Mouse (Mus musculus): ENCODE measurements around the gene Rnase1. TPM values are rescaled to one million over a fixed set of nuclear protein-coding genes. Genes with fewer than 3 reads are reported as not detected.

Gene Rnase1
- 11.5 TPM for polyA plus RNA-seq (2014; fragmentation: Illumina TruSeq; extraction: RNeasy Lipid Tissue Mini Kit (QIAGEN cat#74804); ENCODE audit: low read depth, low replicate concordance)

DNA sequence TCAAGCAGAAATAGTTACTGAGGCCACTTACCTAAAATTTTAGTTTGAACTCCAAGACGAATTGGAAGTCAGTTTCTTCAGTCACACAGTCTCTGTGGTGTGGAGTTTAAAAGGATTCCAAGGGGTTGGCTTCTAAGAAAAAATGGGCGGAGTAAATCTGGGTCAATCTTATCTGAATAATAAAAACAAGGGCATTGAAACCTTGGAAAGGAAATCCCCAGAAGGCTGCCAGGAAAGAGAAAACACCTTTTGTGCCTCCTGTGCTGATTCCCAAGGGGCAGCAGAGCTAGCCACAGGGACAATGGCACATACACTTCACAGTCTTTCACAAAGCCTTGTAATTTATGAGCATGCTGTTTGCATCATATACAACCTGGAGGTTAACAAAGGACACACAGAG is at the start of gene Rnase1:
TSS of gene Rnase1 (minus strand) at position 101 of the 400 bp plus-strand sequence.

DNA sequence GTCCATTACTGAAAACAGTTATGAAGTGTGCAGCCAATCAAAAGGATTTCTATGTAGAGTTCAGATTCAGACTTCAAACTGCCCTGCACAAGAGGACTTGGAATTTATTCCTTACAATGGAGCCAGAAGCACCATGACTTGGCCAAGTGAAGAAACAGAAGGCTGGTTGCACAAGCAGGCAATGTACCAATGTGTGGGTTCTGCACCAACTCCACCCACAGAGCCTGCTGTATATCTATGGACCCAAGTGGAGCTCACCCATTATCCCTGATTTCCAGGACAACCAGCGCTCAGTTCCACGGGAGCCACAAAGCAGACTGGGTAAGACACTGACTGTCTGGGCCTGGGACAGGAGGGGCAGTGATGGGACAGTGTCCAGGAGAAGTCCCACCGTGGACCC is 15.4 kb upstream of the Rnase1 start, which contains the start of gene Rnase2b:
TSS of gene Rnase2b (plus strand) at position 285 of the 400 bp plus-strand sequence.

DNA sequence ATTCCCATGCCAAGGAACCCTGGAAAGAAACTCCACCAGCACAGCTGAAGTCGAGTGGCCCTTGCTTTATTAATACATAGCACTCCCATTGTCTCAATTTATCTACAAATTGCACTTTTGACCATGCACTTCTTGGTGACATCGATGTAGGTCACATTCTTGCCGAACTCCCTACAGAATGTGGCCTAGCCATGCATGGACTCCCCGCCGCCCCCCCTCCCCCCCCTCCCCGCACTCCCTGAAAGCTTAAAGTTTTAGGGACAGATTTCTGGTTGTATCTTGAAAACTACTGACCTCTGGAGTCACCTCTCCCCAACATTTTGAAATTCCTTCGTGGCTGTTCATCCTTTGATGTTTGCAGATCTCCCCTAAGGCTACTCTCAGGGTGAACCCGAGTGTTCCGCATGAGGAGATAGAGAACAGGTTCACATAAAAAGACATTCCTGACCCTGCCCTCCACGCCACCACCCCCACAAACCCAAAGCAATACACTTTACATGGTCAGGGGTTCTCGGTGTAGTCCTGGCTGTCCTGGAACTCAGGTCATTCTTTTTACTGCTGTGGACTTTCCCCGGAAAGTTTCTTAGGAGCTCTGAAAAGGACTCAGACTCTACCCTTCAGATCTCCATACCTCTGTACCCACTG is 32.5 kb downstream of the Rnase1 start, which contains the start of gene Eddm3b:
TSS of gene Eddm3b (plus strand) at position 511 of the 645 bp plus-strand sequence.

Other genes with a start within 250 kb of the Rnase1 start
- 2.2 TPM for gene Klhl33, start 249.3 kb downstream of the Rnase1 start, polyA plus RNA-seq (2014; fragmentation: Illumina TruSeq; extraction: RNeasy Lipid Tissue Mini Kit (QIAGEN cat#74804); ENCODE audit: low read depth, low replicate concordance)
- gene Osgep, start 221.9 kb downstream of the Rnase1 start, polyA plus RNA-seq (2014; fragmentation: Illumina TruSeq; extraction: RNeasy Lipid Tissue Mini Kit (QIAGEN cat#74804); ENCODE audit: low read depth, low replicate concordance): 13.2 TPM
- gene Apex1, start 221.8 kb downstream of the Rnase1 start, polyA plus RNA-seq (2014; fragmentation: Illumina TruSeq; extraction: RNeasy Lipid Tissue Mini Kit (QIAGEN cat#74804); ENCODE audit: low read depth, low replicate concordance): 12.7 TPM
- 26.2 TPM for gene Pip4p1, start 215.9 kb downstream of the Rnase1 start, polyA plus RNA-seq (2014; fragmentation: Illumina TruSeq; extraction: RNeasy Lipid Tissue Mini Kit (QIAGEN cat#74804); ENCODE audit: low read depth, low replicate concordance)
- 68.2 TPM for gene Pnp, start 215.7 kb downstream of the Rnase1 start, polyA plus RNA-seq (2014; fragmentation: Illumina TruSeq; extraction: RNeasy Lipid Tissue Mini Kit (QIAGEN cat#74804); ENCODE audit: low read depth, low replicate concordance)
- gene Gm49342, start 202.3 kb downstream of the Rnase1 start, polyA plus RNA-seq (2014; fragmentation: Illumina TruSeq; extraction: RNeasy Lipid Tissue Mini Kit (QIAGEN cat#74804); ENCODE audit: low read depth, low replicate concordance): not detected
- 10.6 TPM for gene Pnp2, start 190.8 kb downstream of the Rnase1 start, polyA plus RNA-seq (2014; fragmentation: Illumina TruSeq; extraction: RNeasy Lipid Tissue Mini Kit (QIAGEN cat#74804); ENCODE audit: low read depth, low replicate concordance)
- 0.38 TPM for gene Rnase10, start 139.0 kb downstream of the Rnase1 start, polyA plus RNA-seq (2014; fragmentation: Illumina TruSeq; extraction: RNeasy Lipid Tissue Mini Kit (QIAGEN cat#74804); ENCODE audit: low read depth, low replicate concordance)
- 0.38 TPM for gene Rnase9, start 104.9 kb downstream of the Rnase1 start, polyA plus RNA-seq (2014; fragmentation: Illumina TruSeq; extraction: RNeasy Lipid Tissue Mini Kit (QIAGEN cat#74804); ENCODE audit: low read depth, low replicate concordance)
- gene Rnase11, start 96.6 kb downstream of the Rnase1 start, polyA plus RNA-seq (2014; fragmentation: Illumina TruSeq; extraction: RNeasy Lipid Tissue Mini Kit (QIAGEN cat#74804); ENCODE audit: low read depth, low replicate concordance): not detected
- 1.1 TPM for gene Rnase12, start 89.1 kb downstream of the Rnase1 start, polyA plus RNA-seq (2014; fragmentation: Illumina TruSeq; extraction: RNeasy Lipid Tissue Mini Kit (QIAGEN cat#74804); ENCODE audit: low read depth, low replicate concordance)
- not detected for gene Olfr750, start 72.3 kb downstream of the Rnase1 start, polyA plus RNA-seq (2014; fragmentation: Illumina TruSeq; extraction: RNeasy Lipid Tissue Mini Kit (QIAGEN cat#74804); ENCODE audit: low read depth, low replicate concordance)
- 381 TPM for gene Rnase4, start 55.7 kb downstream of the Rnase1 start, polyA plus RNA-seq (2014; fragmentation: Illumina TruSeq; extraction: RNeasy Lipid Tissue Mini Kit (QIAGEN cat#74804); ENCODE audit: low read depth, low replicate concordance)
- gene Ang, start 55.6 kb downstream of the Rnase1 start, polyA plus RNA-seq (2014; fragmentation: Illumina TruSeq; extraction: RNeasy Lipid Tissue Mini Kit (QIAGEN cat#74804); ENCODE audit: low read depth, low replicate concordance): 14.5 TPM
- gene Eddm3b, start 32.4 kb downstream of the Rnase1 start, polyA plus RNA-seq (2014; fragmentation: Illumina TruSeq; extraction: RNeasy Lipid Tissue Mini Kit (QIAGEN cat#74804); ENCODE audit: low read depth, low replicate concordance): not detected
- 10.4 TPM for gene Rnase6, start 22.9 kb downstream of the Rnase1 start, polyA plus RNA-seq (2014; fragmentation: Illumina TruSeq; extraction: RNeasy Lipid Tissue Mini Kit (QIAGEN cat#74804); ENCODE audit: low read depth, low replicate concordance)
- 2.9 TPM for gene Rnase2b, start 15.5 kb upstream of the Rnase1 start, polyA plus RNA-seq (2014; fragmentation: Illumina TruSeq; extraction: RNeasy Lipid Tissue Mini Kit (QIAGEN cat#74804); ENCODE audit: low read depth, low replicate concordance)
- not detected for gene Ang2, start 52.4 kb upstream of the Rnase1 start, polyA plus RNA-seq (2014; fragmentation: Illumina TruSeq; extraction: RNeasy Lipid Tissue Mini Kit (QIAGEN cat#74804); ENCODE audit: low read depth, low replicate concordance)
- not detected for gene Ear14, start 56.6 kb upstream of the Rnase1 start, polyA plus RNA-seq (2014; fragmentation: Illumina TruSeq; extraction: RNeasy Lipid Tissue Mini Kit (QIAGEN cat#74804); ENCODE audit: low read depth, low replicate concordance)
- gene Rnase2a, start 109.3 kb upstream of the Rnase1 start, polyA plus RNA-seq (2014; fragmentation: Illumina TruSeq; extraction: RNeasy Lipid Tissue Mini Kit (QIAGEN cat#74804); ENCODE audit: low read depth, low replicate concordance): not detected
- gene Gm7247, start 215.0 kb upstream of the Rnase1 start, polyA plus RNA-seq (2014; fragmentation: Illumina TruSeq; extraction: RNeasy Lipid Tissue Mini Kit (QIAGEN cat#74804); ENCODE audit: low read depth, low replicate concordance): not detected

Data from sigmoid colon, adult 10 weeks (tissue).